Mouse (Mus musculus) inflammation-experienced regulatory T-cells, adult 16 weeks (primary cell): ENCODE results near the gene Sntg2. TPM values are rescaled to one million over a fixed set of nuclear protein-coding genes. Genes with fewer than 3 reads are reported as not detected.

Experiments
- polyA plus RNA-seq: library from polyadenylated mRNA; unstranded; fragments of 100-300 nt; shearing (Covaris generic); gene quantifications from one replicate; pipeline ENCODE4 v1.2.1, GENCODE M21; 2017

Gene Sntg2
- polyA plus RNA-seq, result not detected

DNA sequence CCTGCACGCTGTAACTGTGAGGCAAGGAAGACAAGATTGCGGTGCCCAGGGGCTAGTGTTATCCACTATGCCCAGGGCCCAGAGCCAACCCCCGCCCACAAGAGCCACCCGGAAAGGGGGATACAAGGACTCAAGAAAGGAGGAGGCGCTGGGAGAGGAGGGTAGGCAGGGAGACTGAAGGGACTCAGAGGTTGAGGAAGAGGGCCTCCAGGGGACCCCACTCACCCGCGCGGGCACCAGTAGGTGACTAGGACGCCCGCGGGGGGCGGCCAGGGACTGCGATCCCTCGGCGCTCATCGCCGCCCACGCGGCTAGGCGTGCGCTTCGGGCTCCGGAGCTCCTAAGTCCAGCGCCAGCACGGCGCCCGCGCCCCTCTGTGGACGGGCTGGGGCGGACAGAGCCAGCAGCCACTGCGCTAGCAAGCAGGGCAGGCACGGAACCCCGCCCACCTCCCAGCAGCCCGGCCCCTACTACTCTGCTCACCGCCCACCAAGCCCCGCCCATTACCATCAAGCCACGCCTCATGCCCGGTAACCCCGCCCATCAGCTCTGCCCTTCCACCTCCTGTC is at the start of gene Sntg2:
Gene Sntg2 (minus strand): TSS at position 443 of the 569 bp plus-strand sequence.

GRCm38 (mm10) chr12:30132524-30132923 is 240.7 kb downstream of the Sntg2 start, which contains the start of gene Tpo:
TSS of gene Tpo (minus strand) at chr12:30132624.

Other genes starting within 250 kb of the Sntg2 start
- not detected for gene Tpo, start 240.8 kb downstream of the Sntg2 start, polyA plus RNA-seq
- gene Tmem18, start 211.1 kb upstream of the Sntg2 start, polyA plus RNA-seq, result 48.0 TPM